Mouse (Mus musculus) C2C12 (cell line): ENCODE measurements around the gene Gsk3b. TPM values are rescaled to one million over a fixed set of nuclear protein-coding genes. Genes with fewer than 3 reads are reported as not detected.

Experiments
- H3K27me3 ChIP-seq: one replicate; pipeline ENCODE4 v1.6.1; 2011; ENCODE audit not compliant: control insufficient read depth, insufficient read depth, insufficient read length
- H3K36me3 ChIP-seq: one replicate; pipeline ENCODE4 v1.6.1; 2011; ENCODE audit not compliant: control insufficient read depth, insufficient read depth
- H3K4me3 ChIP-seq: one replicate; pipeline ENCODE4 v1.5.1; 2011; ENCODE audit warnings: mild to moderate bottlenecking, control low read depth; ENCODE audit not compliant: poor library complexity, insufficient read depth, severe bottlenecking
- H3K79me2 ChIP-seq: one replicate; pipeline ENCODE4 v1.6.1; 2011; ENCODE audit not compliant: control insufficient read depth, insufficient read depth
- H3K79me3 ChIP-seq: one replicate; pipeline ENCODE4 v1.6.1; 2011; ENCODE audit warnings: low read depth, control low read depth
- H3ac ChIP-seq: one replicate; pipeline ENCODE3; 2011; ENCODE audit warnings: low read depth; ENCODE audit not compliant: control insufficient read depth, insufficient read length
- CEBPB ChIP-seq: IDR thresholded peaks from one replicate; pipeline ENCODE4 v1.6.1; 2011; ENCODE audit warnings: low read depth, mild to moderate bottlenecking, control low read depth, moderate library complexity
- CTCF ChIP-seq: IDR thresholded peaks from one replicate; pipeline ENCODE4 v1.5.1; 2011; ENCODE audit not compliant: control insufficient read depth, insufficient read depth, insufficient read length
- FOSL1 ChIP-seq: IDR thresholded peaks from one replicate; pipeline ENCODE4 v1.8.0; 2011; ENCODE audit warnings: mild to moderate bottlenecking, low read length; ENCODE audit not compliant: poor library complexity, insufficient read depth, severe bottlenecking
- MAX ChIP-seq: IDR thresholded peaks from one replicate; pipeline ENCODE4 v1.6.1; 2011; ENCODE audit warnings: mild to moderate bottlenecking, control low read depth
- MYOD1 ChIP-seq: IDR thresholded peaks from one replicate; pipeline ENCODE4 v1.6.1; 2011; ENCODE audit warnings: low read depth; ENCODE audit not compliant: control insufficient read depth, insufficient read length
- MYOG ChIP-seq: IDR thresholded peaks from one replicate; pipeline ENCODE4 v1.6.1; 2011; ENCODE audit not compliant: control insufficient read depth, insufficient read length; ENCODE audit errors: extremely low read depth
- USF1 ChIP-seq: IDR thresholded peaks from one replicate; pipeline ENCODE4 v1.6.1; 2011; ENCODE audit warnings: low read depth, mild to moderate bottlenecking, control low read depth, moderate library complexity
- polyA plus RNA-seq: library from polyadenylated mRNA; unstranded; fragments of >200 nt; fragmentation: generic; extraction: Trizol; gene quantifications from one replicate; pipeline ENCODE4 v1.2.1, GENCODE M21; 2012; ENCODE audit warnings: missing spikeins

The Gsk3b gene
- polyA plus RNA-seq, 1 experiment = 12.3 TPM

DNA sequence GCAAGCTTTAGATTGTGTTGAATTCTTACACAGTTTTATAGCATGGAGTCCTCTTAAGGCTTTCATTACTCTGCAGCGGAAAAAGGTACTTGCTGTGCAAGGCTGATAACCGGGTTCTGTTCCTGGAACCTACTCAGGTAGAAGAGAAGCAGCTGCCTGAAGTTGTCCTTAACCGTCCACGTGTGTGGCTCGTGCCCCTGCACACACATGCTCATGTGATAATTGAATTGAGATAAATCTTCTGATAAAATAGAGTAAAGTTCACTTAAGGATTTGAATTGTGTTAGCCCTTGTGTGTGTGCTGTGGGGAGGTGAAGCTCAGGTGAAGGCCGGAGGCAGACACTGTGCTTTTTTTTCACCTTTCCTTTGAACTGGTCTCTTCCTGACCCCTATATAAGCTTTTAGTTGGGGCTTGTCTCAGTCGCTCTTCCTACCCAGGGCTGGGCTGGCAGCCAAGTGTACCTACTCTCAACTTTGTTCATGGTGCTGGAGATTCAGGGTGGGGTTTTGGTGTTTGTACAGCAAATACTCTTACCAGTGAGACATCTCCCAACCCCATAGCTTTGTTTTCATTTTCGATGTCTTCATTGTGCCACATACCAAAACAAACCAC is 96.0 kb downstream of the Gsk3b start:
- Histone ChIP-seq H3K27me3 (no peaks in the 10 kb centered on the region), H3K4me3 (no peak overlapping the region), H3K36me3 (peaks cover 40% of the 10 kb centered on the region), H3K79me2 (peaks cover 40% of the 10 kb centered on the region), H3K79me3 (peaks cover 28% of the 10 kb centered on the region), H3ac (no peak overlapping the region)
- no peak for TF ChIP-seq CEBPB
- TF ChIP-seq MYOD1 = no peak
- TF ChIP-seq FOSL1 = no peak
- TF ChIP-seq CTCF = no peak
- TF ChIP-seq MYOG = no peak
- no peak for TF ChIP-seq MAX
- no peak for TF ChIP-seq USF1

- H3ac ChIP-seq = no peak overlapping the region
- H3K36me3 ChIP-seq = peaks cover 63% of the 10 kb centered on the region
These were observed 101.2 kb downstream of the Gsk3b start for GRCm38 (mm10) chr16:38189952-38190351.

GRCm38 (mm10) chr16:38190531-38190930 is 101.7 kb downstream of the Gsk3b start:
- Histone ChIP-seq H3K4me3 (no peak overlapping the region), H3ac (no peak overlapping the region), H3K27me3 (no peaks in the 10 kb centered on the region), H3K79me3 (no peaks in the 10 kb centered on the region), H3K36me3 (peaks cover 63% of the 10 kb centered on the region), H3K79me2 (no peaks in the 10 kb centered on the region)
- TF ChIP-seq CTCF = no peak
- TF ChIP-seq MYOD1 = no peak
- no peak for TF ChIP-seq MAX
- TF ChIP-seq USF1 = no peak
- TF ChIP-seq FOSL1 = no peak
- no peak for TF ChIP-seq MYOG
- TF ChIP-seq CEBPB = no peak

More at GRCm38 (mm10) chr16:38189952-38190351, 101.2 kb downstream of the Gsk3b start:
- no peak overlapping the region for H3K4me3 ChIP-seq
- no peak for TF ChIP-seq CEBPB
- no peak for TF ChIP-seq MAX
- TF ChIP-seq MYOD1 = no peak
- no peak for TF ChIP-seq MYOG
- no peak for TF ChIP-seq CTCF
- no peak for TF ChIP-seq USF1
- TF ChIP-seq FOSL1 = no peak
- no peaks in the 10 kb centered on the region for H3K79me2 ChIP-seq
- no peaks in the 10 kb centered on the region for H3K79me3 ChIP-seq
- H3K27me3 ChIP-seq = no peaks in the 10 kb centered on the region

DNA sequence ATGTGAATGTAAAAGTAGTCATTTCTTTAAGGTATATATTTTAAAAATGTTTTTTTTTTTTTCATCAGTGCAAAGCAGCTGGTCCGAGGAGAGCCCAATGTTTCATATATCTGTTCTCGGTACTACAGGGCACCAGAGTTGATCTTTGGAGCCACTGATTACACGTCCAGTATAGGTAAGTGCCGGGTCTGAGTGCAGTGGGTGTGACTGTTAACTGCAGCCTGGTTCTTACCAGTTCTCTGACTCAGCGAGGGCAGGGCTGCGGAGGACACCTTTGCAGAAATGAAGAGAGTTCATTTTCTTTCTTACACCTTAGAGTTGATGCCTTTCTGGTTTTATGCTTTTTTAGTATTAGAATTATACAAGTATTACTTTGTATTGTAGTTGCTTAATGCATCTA is 102.7 kb downstream of the Gsk3b start:
- no peaks in the 10 kb centered on the region for H3K27me3 ChIP-seq
- H3K79me3 ChIP-seq = no peaks in the 10 kb centered on the region
- H3K79me2 ChIP-seq = no peaks in the 10 kb centered on the region
- no peak for TF ChIP-seq USF1
- H3K4me3 ChIP-seq = no peak overlapping the region
- no peak overlapping the region for H3ac ChIP-seq
- peaks cover 63% of the 10 kb centered on the region for H3K36me3 ChIP-seq

DNA sequence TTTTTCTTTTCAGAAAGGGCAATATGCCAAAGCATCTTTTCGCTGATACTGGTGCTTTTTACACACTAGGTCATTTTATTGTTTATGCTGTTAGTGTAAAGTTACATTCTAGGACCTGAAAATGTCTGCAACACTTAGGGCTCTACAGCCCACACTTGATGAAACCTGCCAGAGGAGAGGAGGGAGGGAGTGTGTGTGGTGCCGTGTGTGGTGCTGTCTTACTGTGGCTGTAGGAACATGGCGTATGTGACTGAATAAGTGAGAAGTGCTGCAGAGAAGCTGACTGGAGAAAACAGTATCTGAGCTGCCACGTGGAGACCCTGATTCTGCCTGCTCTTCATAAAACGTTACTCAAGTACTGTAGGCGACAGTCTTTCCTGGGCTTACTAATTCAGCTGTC is 103.8 kb downstream of the Gsk3b start:
- Histone ChIP-seq H3K27me3 (no peaks in the 10 kb centered on the region), H3K79me2 (no peaks in the 10 kb centered on the region), H3K4me3 (no peak overlapping the region), H3K36me3 (peaks cover 59% of the 10 kb centered on the region), H3K79me3 (no peaks in the 10 kb centered on the region), H3ac (no peak overlapping the region)
- TF ChIP-seq MYOD1 (no peak), USF1 (no peak), CEBPB (no peak), CTCF (no peak), MAX (no peak), FOSL1 (no peak), MYOG (no peak)

DNA sequence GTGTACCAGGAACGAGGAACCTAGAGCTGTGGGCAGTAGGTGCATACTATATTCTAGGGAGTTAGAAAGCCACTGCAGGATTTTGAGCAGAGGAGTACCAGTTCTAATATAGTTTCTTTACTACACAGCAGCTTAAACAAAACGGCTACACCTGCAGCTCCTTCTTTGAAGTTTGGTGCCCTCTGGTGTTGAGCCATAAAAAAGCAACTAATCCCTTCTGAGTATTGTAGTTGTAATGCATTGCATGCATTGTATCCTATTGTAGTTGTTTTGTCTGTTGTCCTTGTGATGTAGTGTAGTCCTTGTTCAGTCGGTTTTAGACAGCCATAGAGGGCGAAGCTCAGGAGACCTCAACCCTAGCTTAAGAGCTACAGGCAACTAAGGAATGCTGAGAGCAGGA is 108.5 kb downstream of the Gsk3b start:
- H3K36me3 ChIP-seq = peaks cover 41% of the 10 kb centered on the region

More for the DNA sequence above, 108.5 kb downstream of the Gsk3b start:
- TF ChIP-seq CEBPB (no peak), CTCF (no peak), MAX (no peak), FOSL1 (no peak), MYOD1 (no peak), USF1 (no peak), MYOG (no peak)
- Histone ChIP-seq H3K27me3 (no peaks in the 10 kb centered on the region), H3ac (no peak overlapping the region), H3K4me3 (no peak overlapping the region), H3K79me3 (no peaks in the 10 kb centered on the region), H3K79me2 (no peaks in the 10 kb centered on the region)
